Mouse (Mus musculus): ENCODE measurements around the gene Pdp2.

GRCm38 (mm10) chr8:104557226-104557625 is 34.0 kb upstream of the Pdp2 start:
- no peak for TF ChIP-seq CTCF (conservative IDR thresholded peaks at IDR 0.05; ENCODE audit: low read length)
- TF ChIP-seq NANOG (IDR thresholded peaks at IDR 0.05; ENCODE audit: borderline replicate concordance, low read length): no peak
- TF ChIP-seq POU5F1 (IDR thresholded peaks at IDR 0.05; ENCODE audit: borderline replicate concordance, low read length): no peak

Measured in E14TG2a.4 (cell line).